Mouse (Mus musculus): ENCODE measurements around the gene Rhbdd3. TPM values are rescaled to one million over a fixed set of nuclear protein-coding genes. Genes with fewer than 3 reads are reported as not detected.

Rhbdd3 gene
- polyA plus RNA-seq, 1 experiment: 26.4 TPM

DNA sequence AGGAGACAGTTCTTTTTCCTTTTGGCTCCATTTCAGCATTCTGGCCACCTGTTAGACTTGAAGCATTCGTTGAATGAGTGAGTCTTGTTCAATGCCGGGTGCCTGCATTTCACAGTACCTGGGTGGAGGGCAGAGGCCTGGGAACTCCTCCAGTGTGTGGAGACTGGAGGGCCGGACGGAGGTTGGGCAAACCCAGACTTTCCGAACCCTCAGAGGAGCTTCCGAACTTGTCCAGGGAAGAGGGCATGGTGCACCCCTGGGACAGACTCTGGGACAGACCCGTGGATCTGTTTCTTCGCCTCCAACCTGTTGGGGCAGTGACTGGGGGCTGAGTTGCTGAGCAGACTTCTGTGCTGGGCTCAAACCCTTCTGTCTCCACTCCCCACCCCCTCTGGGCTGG is 41.7 kb upstream of the Rhbdd3 start:
- 80% methylated on average over 8 of the region's 8 CpGs for WGBS
- TF ChIP-seq POLR2A (IDR thresholded peaks at IDR 0.05; ENCODE audit: low read depth, low read length) (no peak), CTCF (conservative IDR thresholded peaks at IDR 0.05; ENCODE audit: insufficient read depth, insufficient read length, low read depth, low read length) (no peak)
- H3K4me3 ChIP-seq (ENCODE audit: insufficient read depth, low read depth, low read length): no peak overlapping the region
- no peaks in the 10 kb centered on the region for H3K27me3 ChIP-seq (replicated peaks; ENCODE audit: control insufficient read depth, insufficient read depth, low read length)
- DNase-seq: no peak
- no peaks in the 10 kb centered on the region for H3K36me3 ChIP-seq (ENCODE audit: control insufficient read depth, insufficient read depth, low read length)
- H3K4me1 ChIP-seq (ENCODE audit: control insufficient read depth, insufficient read depth, low read length): peaks cover 3% of the 10 kb centered on the region; the same call in 1 of the 2 replicates
- H3K27ac ChIP-seq (ENCODE audit: insufficient read depth, low read depth, low read length): no peak overlapping the region

DNA sequence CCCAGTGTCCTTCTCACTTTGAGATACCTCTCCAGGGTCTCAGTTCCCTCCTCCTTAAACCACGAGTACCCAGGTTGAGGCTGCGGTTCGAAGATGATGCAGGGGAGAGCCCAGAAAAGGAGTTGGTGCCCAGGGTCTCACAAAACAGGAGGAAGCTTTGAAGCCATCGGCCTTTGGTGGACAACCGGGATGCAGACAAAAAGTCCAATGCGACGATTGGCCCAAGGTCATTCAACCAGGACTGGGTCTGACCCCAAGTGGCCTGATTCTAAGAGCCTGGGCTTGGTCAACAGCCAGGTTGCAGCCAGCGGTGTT is 41.2 kb upstream of the Rhbdd3 start:
- H3K4me3 ChIP-seq (ENCODE audit: insufficient read depth, low read depth, low read length): peak overlapping the region; percentile 57; the same call in 1 of the 2 replicates
- 37% methylated on average over 8 of the region's 8 CpGs for WGBS
- H3K36me3 ChIP-seq (ENCODE audit: control insufficient read depth, insufficient read depth, low read length): no peaks in the 10 kb centered on the region
- H3K27ac ChIP-seq (ENCODE audit: insufficient read depth, low read depth, low read length): no peak overlapping the region
- H3K4me1 ChIP-seq (ENCODE audit: control insufficient read depth, insufficient read depth, low read length): peaks cover 6% of the 10 kb centered on the region; the same call in 1 of the 2 replicates
- TF ChIP-seq POLR2A (IDR thresholded peaks at IDR 0.05; ENCODE audit: low read depth, low read length) (no peak), CTCF (conservative IDR thresholded peaks at IDR 0.05; ENCODE audit: insufficient read depth, insufficient read length, low read depth, low read length) (no peak)
- H3K27me3 ChIP-seq (replicated peaks; ENCODE audit: control insufficient read depth, insufficient read depth, low read length): no peaks in the 10 kb centered on the region
- no peak for DNase-seq

DNA sequence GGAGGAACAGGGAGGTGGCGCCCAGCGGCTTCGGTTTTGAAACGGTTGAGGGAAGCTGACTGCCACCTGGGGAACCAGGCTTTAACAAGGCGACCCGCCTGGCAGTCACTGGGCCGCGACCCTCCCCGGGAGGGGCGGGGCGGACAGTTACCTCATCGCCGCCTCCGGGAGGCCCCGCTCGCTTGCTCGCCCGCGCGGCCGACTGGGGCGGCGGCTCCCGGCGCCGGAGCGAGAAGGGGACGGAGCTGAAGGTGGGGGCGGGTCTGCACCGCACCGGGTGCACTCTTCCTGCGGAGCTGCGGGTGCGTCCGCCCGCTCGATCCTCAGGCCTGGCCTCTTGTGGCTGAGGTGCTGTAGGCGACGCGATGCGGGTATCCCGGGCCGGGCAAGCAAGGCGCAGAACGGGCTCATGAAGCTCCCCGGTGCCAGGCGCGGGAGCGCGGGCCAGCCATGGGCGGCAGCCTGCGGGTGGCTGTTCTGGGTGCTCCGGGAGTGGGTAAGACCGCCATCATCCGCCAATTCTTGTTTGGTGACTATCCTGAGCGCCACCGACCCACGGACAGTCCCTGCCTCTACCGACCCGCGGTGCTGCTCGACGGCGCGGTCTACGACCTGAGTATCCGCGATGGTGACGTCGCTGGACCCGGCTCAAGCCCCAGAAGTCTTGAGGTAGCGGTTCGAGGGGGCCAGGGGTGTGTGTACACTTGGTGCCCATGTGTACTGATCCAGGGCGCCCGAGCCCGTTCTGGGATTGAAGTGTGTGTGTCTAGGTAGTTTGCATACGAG is 40.7 kb upstream of the Rhbdd3 start, which contains the start of gene Rasl10a:
Gene Rasl10a, plus strand, starts transcription at position 273 of the 786 bp plus-strand sequence.
- Histone ChIP-seq H3K27me3 (replicated peaks; ENCODE audit: control insufficient read depth, insufficient read depth, low read length) (no peaks in the 10 kb centered on the region), H3K36me3 (ENCODE audit: control insufficient read depth, insufficient read depth, low read length) (no peaks in the 10 kb centered on the region), H3K4me1 (ENCODE audit: control insufficient read depth, insufficient read depth, low read length) (peaks cover 6% of the 10 kb centered on the region; the same call in 1 of the 2 replicates), H3K27ac (ENCODE audit: insufficient read depth, low read depth, low read length) (no peak within 1 kb of the TSS), H3K4me3 (ENCODE audit: insufficient read depth, low read depth, low read length) (peak within 1 kb of the TSS; percentile 57)
- DNase-seq: peak; percentile 68
- WGBS: 1% methylated on average over 77 of the region's 77 CpGs
- no peak for TF ChIP-seq CTCF (conservative IDR thresholded peaks at IDR 0.05; ENCODE audit: insufficient read depth, insufficient read length, low read depth, low read length)
- TF ChIP-seq POLR2A (IDR thresholded peaks at IDR 0.05; ENCODE audit: low read depth, low read length): no peak

DNA sequence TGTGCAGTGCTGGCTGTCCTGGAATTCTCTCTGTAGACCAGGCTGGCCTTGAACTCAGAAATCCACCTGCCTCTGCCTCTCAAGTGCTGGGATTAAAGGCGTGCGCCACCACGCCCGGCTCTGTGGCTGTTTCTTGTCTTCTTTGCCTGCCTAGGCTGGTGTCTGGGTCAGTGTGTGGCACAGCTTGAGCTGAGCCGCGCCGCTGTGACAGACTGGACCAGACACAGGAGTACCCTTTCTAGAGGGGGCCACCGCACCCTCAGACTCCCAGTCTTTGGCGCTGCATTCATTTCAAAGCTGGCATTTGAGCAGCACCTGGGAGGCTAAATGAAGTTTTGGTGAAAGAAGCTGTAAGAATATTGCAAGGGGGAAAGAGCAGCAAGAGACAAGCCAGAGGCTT is 39.9 kb upstream of the Rhbdd3 start:
- no peaks in the 10 kb centered on the region for H3K27me3 ChIP-seq (replicated peaks; ENCODE audit: control insufficient read depth, insufficient read depth, low read length)
- no peak overlapping the region for H3K27ac ChIP-seq (ENCODE audit: insufficient read depth, low read depth, low read length)
- H3K36me3 ChIP-seq (ENCODE audit: control insufficient read depth, insufficient read depth, low read length): no peaks in the 10 kb centered on the region
- peaks cover 6% of the 10 kb centered on the region for H3K4me1 ChIP-seq (ENCODE audit: control insufficient read depth, insufficient read depth, low read length)
- TF ChIP-seq POLR2A (IDR thresholded peaks at IDR 0.05; ENCODE audit: low read depth, low read length): no peak
- 38% methylated on average over 9 of the region's 9 CpGs for WGBS
- DNase-seq: no peak
- no peak overlapping the region for H3K4me3 ChIP-seq (ENCODE audit: insufficient read depth, low read depth, low read length)

DNA sequence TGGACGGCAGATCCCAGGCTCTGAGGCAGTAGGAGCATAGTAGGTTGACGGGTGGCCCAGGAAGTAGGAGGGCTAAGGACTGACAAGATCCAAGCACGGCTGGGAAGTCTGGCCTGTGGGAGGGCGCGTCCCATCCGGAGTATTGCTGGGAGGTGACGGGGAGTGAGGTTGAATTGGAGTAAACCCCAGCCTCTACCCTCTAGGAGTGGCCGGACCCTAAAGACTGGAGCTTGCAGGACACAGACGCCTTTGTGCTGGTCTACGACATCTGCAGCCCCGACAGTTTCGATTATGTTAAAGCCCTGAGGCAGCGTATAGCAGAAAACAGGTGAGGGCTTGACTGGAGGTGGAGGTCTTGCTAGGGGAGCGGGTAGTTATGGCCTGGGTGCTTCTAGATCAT is 39.5 kb upstream of the Rhbdd3 start:
- Histone ChIP-seq H3K4me3 (ENCODE audit: insufficient read depth, low read depth, low read length) (no peak overlapping the region), H3K27me3 (replicated peaks; ENCODE audit: control insufficient read depth, insufficient read depth, low read length) (no peaks in the 10 kb centered on the region), H3K4me1 (ENCODE audit: control insufficient read depth, insufficient read depth, low read length) (peaks cover 11% of the 10 kb centered on the region)

DNA sequence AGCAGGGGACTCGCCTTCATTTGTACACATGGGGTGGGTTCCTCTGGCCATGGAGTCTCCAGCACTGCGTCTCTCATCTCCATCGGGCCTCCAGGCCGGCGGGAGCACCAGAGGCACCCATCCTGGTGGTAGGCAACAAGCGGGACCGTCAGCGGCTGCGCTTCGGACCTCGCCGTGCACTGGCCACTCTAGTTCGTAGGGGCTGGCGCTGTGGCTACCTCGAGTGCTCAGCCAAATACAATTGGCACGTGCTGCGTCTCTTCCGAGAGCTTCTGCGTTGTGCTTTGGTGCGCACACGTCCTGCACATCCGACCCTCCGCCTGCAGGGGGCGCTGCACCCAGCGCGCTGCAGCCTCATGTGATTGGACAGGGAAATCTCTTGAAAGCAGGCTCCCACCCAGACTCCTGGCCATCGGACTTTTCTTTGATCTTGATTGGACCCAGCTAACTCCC is 39.0 kb upstream of the Rhbdd3 start:
- Histone ChIP-seq H3K27me3 (replicated peaks; ENCODE audit: control insufficient read depth, insufficient read depth, low read length) (no peaks in the 10 kb centered on the region), H3K4me1 (ENCODE audit: control insufficient read depth, insufficient read depth, low read length) (peaks cover 16% of the 10 kb centered on the region), H3K27ac (ENCODE audit: insufficient read depth, low read depth, low read length) (no peak overlapping the region), H3K36me3 (ENCODE audit: control insufficient read depth, insufficient read depth, low read length) (no peaks in the 10 kb centered on the region), H3K4me3 (ENCODE audit: insufficient read depth, low read depth, low read length) (no peak overlapping the region)
- WGBS: 33% methylated on average over 27 of the region's 27 CpGs
- peak; percentile 34 for DNase-seq
- TF ChIP-seq POLR2A (IDR thresholded peaks at IDR 0.05; ENCODE audit: low read depth, low read length) (no peak), CTCF (conservative IDR thresholded peaks at IDR 0.05; ENCODE audit: insufficient read depth, insufficient read length, low read depth, low read length) (peak; percentile 72)

More for the DNA sequence above, 39.5 kb upstream of the Rhbdd3 start:
- no peak for DNase-seq
- WGBS: 45% methylated on average over 14 of the region's 14 CpGs
- H3K36me3 ChIP-seq (ENCODE audit: control insufficient read depth, insufficient read depth, low read length): no peaks in the 10 kb centered on the region
- TF ChIP-seq CTCF (conservative IDR thresholded peaks at IDR 0.05; ENCODE audit: insufficient read depth, insufficient read length, low read depth, low read length) (no peak), POLR2A (IDR thresholded peaks at IDR 0.05; ENCODE audit: low read depth, low read length) (no peak)
- no peak overlapping the region for H3K27ac ChIP-seq (ENCODE audit: insufficient read depth, low read depth, low read length)

DNA sequence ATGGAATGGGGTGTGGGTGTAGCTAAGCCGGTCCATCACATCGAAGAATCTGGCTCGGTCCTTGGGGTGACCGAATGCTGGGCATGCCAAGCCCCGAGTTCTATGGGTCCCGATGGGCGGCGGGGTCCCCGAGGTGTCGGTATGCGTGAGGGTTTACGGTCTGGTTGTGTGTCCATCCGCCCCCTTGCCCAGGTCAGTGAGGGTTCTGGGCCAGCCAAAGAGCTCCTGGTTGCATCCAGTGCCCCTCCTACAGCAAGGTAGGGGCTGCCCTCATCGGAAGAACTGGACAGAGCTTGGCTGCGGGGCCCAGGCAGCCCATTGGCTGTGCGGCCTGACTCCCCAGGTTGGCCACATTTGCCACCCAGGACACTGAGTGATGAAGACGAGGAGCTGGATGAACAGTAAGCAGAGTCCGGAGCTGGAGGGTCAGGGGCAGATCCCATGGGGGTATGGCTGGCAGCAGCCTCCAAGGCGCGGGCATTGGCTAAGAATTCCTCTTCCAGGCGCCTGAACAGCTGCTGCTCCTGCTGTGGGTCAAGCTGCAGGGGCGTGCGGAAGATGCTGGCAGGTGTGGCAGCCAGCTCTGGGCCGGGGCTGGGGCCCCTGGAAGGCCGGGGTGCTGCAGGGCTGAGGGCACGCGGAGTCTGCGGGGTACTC is 37.8 kb upstream of the Rhbdd3 start:
- TF ChIP-seq POLR2A (IDR thresholded peaks at IDR 0.05; ENCODE audit: low read depth, low read length) (no peak), CTCF (conservative IDR thresholded peaks at IDR 0.05; ENCODE audit: insufficient read depth, insufficient read length, low read depth, low read length) (no peak)
- DNase-seq: no peak
- Histone ChIP-seq H3K27ac (ENCODE audit: insufficient read depth, low read depth, low read length) (no peak overlapping the region), H3K4me3 (ENCODE audit: insufficient read depth, low read depth, low read length) (no peak overlapping the region), H3K36me3 (ENCODE audit: control insufficient read depth, insufficient read depth, low read length) (no peaks in the 10 kb centered on the region), H3K4me1 (ENCODE audit: control insufficient read depth, insufficient read depth, low read length) (peaks cover 16% of the 10 kb centered on the region), H3K27me3 (replicated peaks; ENCODE audit: control insufficient read depth, insufficient read depth, low read length) (no peaks in the 10 kb centered on the region)
- WGBS: 88% methylated on average over 28 of the region's 28 CpGs

Measured in kidney, adult 2 months (tissue).